Mouse (Mus musculus) heart, adult 2 months (tissue): ENCODE results near the gene Inca1. TPM values are rescaled to one million over a fixed set of nuclear protein-coding genes. Genes with fewer than 3 reads are reported as not detected.

Experiments
- DNase-seq, 2 experiments: peaks; one replicate each; pipeline ENCODE4 v3.0.0; 2021
- H3K27ac ChIP-seq: fragments of 200-600 bp; 2 replicates; pipeline ENCODE4 v1.8.1; 2022
- H3K27me3 ChIP-seq: fragments of 200-500 bp; 2 replicates; pipeline ENCODE4 v1.6.1; 2012; ENCODE audit warnings: mild to moderate bottlenecking, low read length, inconsistent platforms, mixed read lengths; ENCODE audit not compliant: control insufficient read depth, insufficient read depth
- H3K36me3 ChIP-seq: fragments of 200-500 bp; 2 replicates; pipeline ENCODE4 v1.6.1; 2012; ENCODE audit warnings: low read length, inconsistent platforms; ENCODE audit not compliant: control insufficient read depth, insufficient read depth
- H3K4me1 ChIP-seq: fragments of 200-500 bp; 2 replicates; pipeline ENCODE4 v1.6.1; 2011; ENCODE audit warnings: low read length; ENCODE audit not compliant: control insufficient read depth, insufficient read depth
- H3K4me3 ChIP-seq: fragments of 200-600 bp; 2 replicates; pipeline ENCODE4 v1.8.1; 2022
- H3K79me2 ChIP-seq: fragments of 200-500 bp; replicated peaks from 2 replicates; pipeline ENCODE4 v1.6.1; 2012; ENCODE audit warnings: mild to moderate bottlenecking, inconsistent platforms, low read length, moderate library complexity, mixed read lengths; ENCODE audit not compliant: control insufficient read depth, insufficient read depth
- H3K9ac ChIP-seq: fragments of 200-500 bp; 2 replicates; pipeline ENCODE4 v1.6.1; 2012; ENCODE audit warnings: low read depth, mild to moderate bottlenecking, control low read depth, inconsistent platforms, low read length, mixed read lengths
- CTCF ChIP-seq: fragments of 200-600 bp; IDR thresholded peaks from 2 replicates; pipeline ENCODE4 v1.8.1; 2022; ENCODE audit warnings: antibody characterized with exemption, mild to moderate bottlenecking, moderate library complexity
- EP300 ChIP-seq: fragments of 200-500 bp; IDR thresholded peaks from 2 replicates; pipeline ENCODE4 v1.6.1; 2011; ENCODE audit warnings: low read depth, low read length, control low read depth; ENCODE audit not compliant: insufficient read depth
- POLR2A ChIP-seq: fragments of 200-500 bp; IDR thresholded peaks from 2 replicates; pipeline ENCODE4 v1.6.1; 2011; ENCODE audit warnings: mild to moderate bottlenecking, low read depth, low read length, control low read depth; ENCODE audit not compliant: insufficient read depth
- WGBS: fragments of 180-500 bp; shearing (Covaris S2); methylation state at CpG from one replicate; pipeline ENCODE4 v1.1.7; 2018; 5-methylcytosine and 5-hydroxymethylcytosine counted together
- intact Hi-C: fragments of 180-260 bp; cut with DNase I; formaldehyde crosslinking; loops from one replicate; pipeline ENCODE4 v1.15.1; 2025
- polyA plus RNA-seq: library from polyadenylated mRNA; depleted of rRNA; stranded (reverse); fragments of >200 nt; gene quantifications from 2 replicates; pipeline ENCODE4 v1.2.3, GENCODE M21; 2012
- total RNA-seq, 2 experiments: library from RNA; stranded (reverse); gene quantifications; 2 replicates each; pipeline ENCODE4 v1.2.3; 2021

Gene Inca1
- total and polyA plus RNA-seq, 3 experiments: 4.6 to 6.9 (median 6.3) TPM

DNA sequence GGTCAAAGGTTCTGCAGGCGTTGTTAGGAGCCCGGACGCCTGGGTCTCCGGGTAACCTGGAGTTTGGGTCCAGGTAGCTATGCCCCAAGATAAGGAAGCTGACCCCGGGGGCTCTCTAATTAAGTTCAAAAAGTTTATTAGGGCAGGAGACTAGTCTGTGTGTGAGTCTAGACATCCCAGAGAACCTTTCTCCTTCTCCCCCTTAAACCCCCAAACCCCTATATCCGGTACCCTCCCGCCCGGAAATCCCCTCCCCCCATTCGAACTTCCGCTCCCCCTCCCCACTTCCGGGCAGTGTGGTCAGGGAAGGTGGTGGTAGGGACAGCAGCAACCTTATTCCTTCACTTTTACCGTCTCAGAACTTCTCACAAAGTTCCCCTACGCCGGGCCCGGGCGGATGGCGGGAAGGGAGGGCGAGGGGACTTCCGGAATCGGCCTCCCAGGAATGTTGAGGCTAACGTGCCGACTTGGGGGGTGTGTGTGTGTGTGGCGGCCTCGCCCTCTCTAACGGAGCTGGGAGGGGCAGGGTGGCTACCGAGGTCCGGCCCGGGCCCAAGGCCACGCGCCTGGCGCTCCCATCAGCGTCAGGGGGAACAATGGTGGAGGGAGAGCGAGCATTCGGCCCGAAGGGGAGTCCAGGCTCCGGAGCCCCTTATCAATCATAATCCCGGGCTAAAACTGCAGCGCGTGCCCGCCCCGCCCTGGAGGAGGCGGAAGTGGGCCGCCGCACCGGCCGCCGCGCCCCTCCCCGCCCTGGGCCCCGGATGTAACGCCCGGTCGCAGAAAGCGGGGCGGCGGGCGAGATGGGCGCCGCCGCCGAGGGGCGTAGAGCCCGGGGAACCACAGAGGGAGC is 46.4 kb downstream of the Inca1 start:
- Histone ChIP-seq H3K79me2 (peaks cover 4% of the 10 kb centered on the region), H3K4me3 (peak overlapping the region; percentile 100), H3K4me1 (peaks cover 4% of the 10 kb centered on the region), H3K36me3 (peaks cover 25% of the 10 kb centered on the region), H3K9ac (peak overlapping the region; percentile 98), H3K27me3 (no peaks in the 10 kb centered on the region), H3K27ac (peak overlapping the region; percentile 99)
- intact Hi-C loops: loop anchor here (2.0 kb wide), 1 partner anchor 15 kb away; the partner anchor contains the start of gene Spag7
- under 1% methylated on average over 63 of the region's 63 CpGs for WGBS
- TF ChIP-seq POLR2A (peak; percentile 54; the same call in 1 of the 2 replicates), CTCF (no peak)
- DNase-seq: peak; percentile 86

GRCm38 (mm10) chr11:70652884-70653344 is 47.0 kb downstream of the Inca1 start:
- intact Hi-C loops: no loop called here
- 17% methylated on average over 6 of the region's 6 CpGs for WGBS

GRCm38 (mm10) chr11:70652029-70652883 is 47.7 kb downstream of the Inca1 start:
- intact Hi-C loops: no loop called here
- peaks cover 6% of the 10 kb centered on the region for H3K4me1 ChIP-seq
- WGBS: 26% methylated on average over 12 of the region's 12 CpGs

More at GRCm38 (mm10) chr11:70652884-70653344, 47.0 kb downstream of the Inca1 start:
- Histone ChIP-seq H3K4me3 (peak overlapping the region; percentile 100), H3K27ac (peak overlapping the region; percentile 99), H3K9ac (peak overlapping the region; percentile 15; the same call in 1 of the 2 replicates), H3K4me1 (peaks cover 5% of the 10 kb centered on the region), H3K36me3 (peaks cover 29% of the 10 kb centered on the region), H3K79me2 (peaks cover 5% of the 10 kb centered on the region), H3K27me3 (no peaks in the 10 kb centered on the region)
- no peak for TF ChIP-seq CTCF
- no peak for TF ChIP-seq POLR2A
- no peak for TF ChIP-seq EP300
- peak in 1 of 2 experiments; percentile 4 for DNase-seq

GRCm38 (mm10) chr11:70651391-70651790 is 48.6 kb downstream of the Inca1 start:
- H3K79me2 ChIP-seq: peaks cover 8% of the 10 kb centered on the region
- 21% methylated on average over 2 of the region's 2 CpGs for WGBS
- TF ChIP-seq EP300 (0 out of 2 replicates have a peak, but pooled peaks have one; percentile 6), POLR2A (no peak), CTCF (no peak)
- intact Hi-C loops: no loop called here
- no peak overlapping the region for H3K4me3 ChIP-seq
- no peak overlapping the region for H3K27ac ChIP-seq
- peaks cover 6% of the 10 kb centered on the region for H3K4me1 ChIP-seq
- H3K36me3 ChIP-seq: peaks cover 29% of the 10 kb centered on the region
- H3K27me3 ChIP-seq: no peaks in the 10 kb centered on the region
- peak; percentile 18 to 23 for DNase-seq
- no peak overlapping the region for H3K9ac ChIP-seq

More at GRCm38 (mm10) chr11:70652029-70652883, 47.7 kb downstream of the Inca1 start:
- H3K79me2 ChIP-seq: peaks cover 8% of the 10 kb centered on the region
- DNase-seq: peak; percentile 16 to 26
- no peaks in the 10 kb centered on the region for H3K27me3 ChIP-seq
- TF ChIP-seq POLR2A (no peak; the same call in 1 of the 2 replicates), EP300 (no peak), CTCF (no peak)
- H3K27ac ChIP-seq: peak overlapping the region; percentile 99
- H3K4me3 ChIP-seq: peak overlapping the region; percentile 100
- peaks cover 29% of the 10 kb centered on the region for H3K36me3 ChIP-seq
- H3K9ac ChIP-seq: no peak overlapping the region

GRCm38 (mm10) chr11:70650322-70651175 is 49.4 kb downstream of the Inca1 start:
- 0 out of 2 replicates have a peak, but pooled peaks have one; percentile 13 for TF ChIP-seq POLR2A
- TF ChIP-seq EP300: no peak
- Histone ChIP-seq H3K27ac (no peak overlapping the region), H3K27me3 (no peaks in the 10 kb centered on the region), H3K4me1 (peaks cover 13% of the 10 kb centered on the region), H3K36me3 (peaks cover 29% of the 10 kb centered on the region), H3K4me3 (no peak overlapping the region), H3K9ac (no peak overlapping the region), H3K79me2 (peaks cover 8% of the 10 kb centered on the region)
- peak; percentile 15 to 28 for DNase-seq
- WGBS: 54% methylated on average over 12 of the region's 12 CpGs
- intact Hi-C loops: no loop called here
